Mouse (Mus musculus) liver, embryonic 14.5 days (tissue): ENCODE measurements around the gene C2cd4c.

ENCODE experiments used
- CTCF ChIP-seq: IDR thresholded peaks from 2 replicates; pipeline ENCODE4 v1.5.1; 2016; ENCODE audit warnings: antibody characterized with exemption, low read depth, control low read depth
- EP300 ChIP-seq: IDR thresholded peaks from 2 replicates; pipeline ENCODE4 v1.6.1; 2016; ENCODE audit warnings: antibody characterized with exemption, low read depth

GRCm38 (mm10) chr10:79587061-79587751, 26.6 kb downstream of the C2cd4c start, which contains the start of gene Theg:
- TF ChIP-seq CTCF = no peak
- TF ChIP-seq EP300 = no peak
